Mouse (Mus musculus) megakaryocyte, embryonic 14.5 days (primary cell): Measurements from ENCODE around the gene Tm4sf4.

Source experiments
- FLI1 ChIP-seq: IDR thresholded peaks from 2 replicates; pipeline ENCODE4 v1.6.1; 2012; ENCODE audit warnings: low read length, inconsistent platforms, mixed read lengths
- GATA1 ChIP-seq: IDR thresholded peaks from 3 replicates; pipeline ENCODE4 v1.6.1; 2012; ENCODE audit warnings: mixed read lengths, low read length, inconsistent platforms, borderline replicate concordance

DNA sequence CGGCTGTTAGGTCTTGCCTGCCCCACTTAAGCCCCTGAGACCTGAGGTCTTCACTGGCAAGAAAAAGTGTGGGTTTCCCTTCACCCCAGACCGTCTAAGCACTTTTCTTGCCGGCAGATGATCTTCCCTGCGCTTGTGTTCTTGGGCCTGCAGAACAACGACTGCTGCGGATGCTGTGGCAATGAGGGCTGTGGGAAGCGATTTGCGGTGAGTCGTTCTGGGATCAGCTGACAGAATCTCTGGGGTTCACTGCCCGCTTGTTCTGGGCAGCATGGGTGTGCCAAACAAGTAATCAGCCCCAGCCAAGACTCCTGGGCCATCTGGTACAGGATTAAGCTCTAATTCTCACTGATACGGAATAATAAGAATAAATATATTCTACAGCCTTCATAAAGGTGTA is 1.2 kb downstream of the Tm4sf4 start:
- no peak for TF ChIP-seq FLI1
- no peak for TF ChIP-seq GATA1
